Mouse (Mus musculus) stomach, embryonic 16.5 days (tissue): Measurements from ENCODE around the gene St6galnac6. TPM values are rescaled to one million over a fixed set of nuclear protein-coding genes. Genes with fewer than 3 reads are reported as not detected.

Source experiments
- ATAC-seq: fragments of 200-750 bp; cut with Nextera tagmentation; 2 replicates; pipeline ENCODE4 v1.8.0; 2017; ENCODE audit warnings: moderate number of reproducible peaks, moderate TSS enrichment; ENCODE audit not compliant: insufficient read depth, low FRiP score
- H3K27ac ChIP-seq: fragments of 300-500 bp; sonication (generic); 2 replicates; pipeline ENCODE4 v1.5.1; 2014; ENCODE audit warnings: low read length
- H3K27me3 ChIP-seq: fragments of 300-500 bp; sonication (generic); 2 replicates; pipeline ENCODE4 v1.6.1; 2014; ENCODE audit warnings: low read length, control low read depth, mixed read lengths; ENCODE audit not compliant: control insufficient read depth, insufficient read depth
- H3K36me3 ChIP-seq: fragments of 300-500 bp; sonication (generic); 2 replicates; pipeline ENCODE4 v1.6.1; 2014; ENCODE audit warnings: low read length; ENCODE audit not compliant: control insufficient read depth, insufficient read depth
- H3K4me1 ChIP-seq: fragments of 300-500 bp; sonication (generic); 2 replicates; pipeline ENCODE4 v1.6.1; 2014; ENCODE audit warnings: low read length, control low read depth, mixed read lengths; ENCODE audit not compliant: control insufficient read depth, insufficient read depth
- H3K4me2 ChIP-seq: fragments of 300-500 bp; sonication (generic); 2 replicates; pipeline ENCODE4 v1.6.1; 2014; ENCODE audit warnings: low read depth, low read length, mixed read lengths
- H3K4me3 ChIP-seq: fragments of 300-500 bp; sonication (generic); replicated peaks from 2 replicates; pipeline ENCODE4 v1.5.1; 2014; ENCODE audit warnings: mild to moderate bottlenecking, low read length
- H3K9ac ChIP-seq: fragments of 300-500 bp; sonication (generic); 2 replicates; pipeline ENCODE4 v1.6.1; 2014; ENCODE audit warnings: low read length
- H3K9me3 ChIP-seq: fragments of 300-500 bp; sonication (generic); replicated peaks from 2 replicates; pipeline ENCODE4 v1.6.1; 2016; ENCODE audit warnings: low read length, control low read depth; ENCODE audit not compliant: control insufficient read depth
- WGBS: fragments of 180-500 bp; shearing (Covaris S2); extraction: QIAGEN DNeasy Blood & Tissue Kit; methylation state at CpG from one replicate; pipeline ENCODE4 v1.1.7; 2014; 5-methylcytosine and 5-hydroxymethylcytosine counted together
- polyA plus RNA-seq: library from polyadenylated mRNA; unstranded; fragments of >200 nt; fragmentation: Nextera tagmentation; extraction: Ambion mirVana; gene quantifications from 2 replicates; pipeline ENCODE4 v1.2.1, GENCODE M21; 2015

St6galnac6 gene
- polyA plus RNA-seq, 1 experiment from 2014 or later, result 18.5 TPM

- Histone ChIP-seq H3K4me1 (peaks cover 27% of the 10 kb centered on the region), H3K4me3 (peak overlapping the region; percentile 46), H3K4me2 (peak overlapping the region; percentile 52), H3K27ac (peak overlapping the region; percentile 84), H3K36me3 (no peaks in the 10 kb centered on the region), H3K9ac (peak overlapping the region; percentile 77; the same call in 1 of the 2 replicates), H3K9me3 (no peaks in the 10 kb centered on the region), H3K27me3 (no peaks in the 10 kb centered on the region)
- WGBS, result 77% methylated on average over 7 of the region's 7 CpGs
- ATAC-seq, result no peak
Observed at GRCm38 (mm10) chr2:32647366-32647765, 47.9 kb downstream of the St6galnac6 start.

GRCm38 (mm10) chr2:32653764-32654163 is 54.3 kb downstream of the St6galnac6 start:
- Histone ChIP-seq H3K27me3 (no peaks in the 10 kb centered on the region), H3K36me3 (no peaks in the 10 kb centered on the region), H3K4me1 (peaks cover 15% of the 10 kb centered on the region; the same call in 1 of the 2 replicates), H3K27ac (peak overlapping the region; percentile 13), H3K4me2 (no peak overlapping the region), H3K9me3 (no peaks in the 10 kb centered on the region), H3K4me3 (no peak overlapping the region), H3K9ac (peak overlapping the region; percentile 11; the same call in 1 of the 2 replicates)
- 43% methylated on average over 7 of the region's 7 CpGs for WGBS
- no peak for ATAC-seq

- Histone ChIP-seq H3K9ac (peak overlapping the region; percentile 35; the same call in 1 of the 2 replicates), H3K4me2 (no peak overlapping the region), H3K36me3 (no peaks in the 10 kb centered on the region), H3K4me1 (peaks cover 15% of the 10 kb centered on the region; the same call in 1 of the 2 replicates), H3K27ac (peak overlapping the region; percentile 66), H3K9me3 (no peaks in the 10 kb centered on the region), H3K4me3 (no peak overlapping the region), H3K27me3 (no peaks in the 10 kb centered on the region)
- ATAC-seq, result no peak
- 61% methylated on average over 14 of the region's 14 CpGs for WGBS
Observed at GRCm38 (mm10) chr2:32654743-32655393, 55.4 kb downstream of the St6galnac6 start.

DNA sequence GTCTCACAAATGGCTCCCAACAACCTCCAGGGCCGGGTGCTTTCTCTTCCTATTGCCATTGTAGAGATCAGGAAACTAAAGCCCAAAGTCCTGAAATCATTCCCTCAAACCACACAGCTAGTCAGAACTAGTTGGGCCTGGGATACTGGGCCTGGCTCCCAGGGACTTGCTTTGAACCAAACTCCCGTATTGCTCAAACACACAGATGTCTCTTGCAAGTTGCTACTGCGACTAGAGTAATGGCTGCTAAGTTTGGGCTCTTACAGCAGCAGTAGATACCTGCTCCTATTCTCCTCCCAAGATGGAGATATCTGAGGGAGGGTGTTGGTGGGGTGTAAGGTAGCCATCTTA is 55.9 kb downstream of the St6galnac6 start:
- WGBS, result 77% methylated on average over 3 of the region's 3 CpGs
- peaks cover 15% of the 10 kb centered on the region; the same call in 1 of the 2 replicates for H3K4me1 ChIP-seq

GRCm38 (mm10) chr2:32655826-32656225 is 56.3 kb downstream of the St6galnac6 start:
- no peak overlapping the region for H3K4me2 ChIP-seq
- H3K27ac ChIP-seq, result peak overlapping the region; percentile 66
- H3K36me3 ChIP-seq, result no peaks in the 10 kb centered on the region
- ATAC-seq, result peak; percentile 63; the same call in 1 of the 2 replicates
- H3K4me1 ChIP-seq, result peaks cover 15% of the 10 kb centered on the region; the same call in 1 of the 2 replicates
- H3K9ac ChIP-seq, result no peak overlapping the region
- H3K27me3 ChIP-seq, result no peaks in the 10 kb centered on the region
- H3K4me3 ChIP-seq, result no peak overlapping the region
- no peaks in the 10 kb centered on the region for H3K9me3 ChIP-seq
- WGBS, result 44% methylated on average over 12 of the region's 12 CpGs

More for the DNA sequence above, 55.9 kb downstream of the St6galnac6 start:
- Histone ChIP-seq H3K4me3 (no peak overlapping the region), H3K4me2 (no peak overlapping the region), H3K27ac (peak overlapping the region; percentile 66), H3K27me3 (no peaks in the 10 kb centered on the region), H3K36me3 (no peaks in the 10 kb centered on the region), H3K9me3 (no peaks in the 10 kb centered on the region), H3K9ac (no peak overlapping the region)
- ATAC-seq, result no peak

GRCm38 (mm10) chr2:32658873-32659272 is 59.4 kb downstream of the St6galnac6 start:
- H3K27me3 ChIP-seq, result no peaks in the 10 kb centered on the region
- H3K27ac ChIP-seq, result no peak overlapping the region
- 78% methylated on average over 2 of the region's 2 CpGs for WGBS
- no peak overlapping the region for H3K4me2 ChIP-seq
- H3K4me3 ChIP-seq, result no peak overlapping the region
- H3K4me1 ChIP-seq, result peaks cover 25% of the 10 kb centered on the region
- ATAC-seq, result no peak
- H3K9me3 ChIP-seq, result no peaks in the 10 kb centered on the region
- H3K36me3 ChIP-seq, result no peaks in the 10 kb centered on the region
- H3K9ac ChIP-seq, result no peak overlapping the region

GRCm38 (mm10) chr2:32661509-32662107 is 62.1 kb downstream of the St6galnac6 start:
- peak; percentile 63 for ATAC-seq
- 26% methylated on average over 7 of the region's 7 CpGs for WGBS
- H3K9ac ChIP-seq, result peak overlapping the region; percentile 42
- H3K4me2 ChIP-seq, result no peak overlapping the region
- peak overlapping the region; percentile 74 for H3K27ac ChIP-seq
- H3K4me1 ChIP-seq, result peaks cover 11% of the 10 kb centered on the region
- H3K36me3 ChIP-seq, result no peaks in the 10 kb centered on the region
- no peak overlapping the region for H3K4me3 ChIP-seq
- no peaks in the 10 kb centered on the region for H3K9me3 ChIP-seq
- H3K27me3 ChIP-seq, result no peaks in the 10 kb centered on the region

GRCm38 (mm10) chr2:32662291-32662690 is 62.8 kb downstream of the St6galnac6 start:
- peaks cover 11% of the 10 kb centered on the region for H3K4me1 ChIP-seq
- no peak overlapping the region for H3K4me2 ChIP-seq
- H3K27ac ChIP-seq, result peak overlapping the region; percentile 74
- no peak overlapping the region for H3K4me3 ChIP-seq
- H3K9ac ChIP-seq, result peak overlapping the region; percentile 42
- 0 out of 2 replicates have a peak, but pooled peaks have one; percentile 6 for ATAC-seq
- no peaks in the 10 kb centered on the region for H3K9me3 ChIP-seq
- 46% methylated on average over 5 of the region's 5 CpGs for WGBS
- no peaks in the 10 kb centered on the region for H3K27me3 ChIP-seq
- H3K36me3 ChIP-seq, result no peaks in the 10 kb centered on the region

- Histone ChIP-seq H3K4me1 (peaks cover 11% of the 10 kb centered on the region), H3K9me3 (no peaks in the 10 kb centered on the region), H3K27ac (no peak overlapping the region), H3K36me3 (no peaks in the 10 kb centered on the region), H3K4me2 (no peak overlapping the region), H3K27me3 (no peaks in the 10 kb centered on the region), H3K9ac (no peak overlapping the region), H3K4me3 (no peak overlapping the region)
- ATAC-seq, result no peak
- 67% methylated on average over 8 of the region's 8 CpGs for WGBS
Observed at GRCm38 (mm10) chr2:32665345-32665744, 65.8 kb downstream of the St6galnac6 start.
